Mouse (Mus musculus) kidney, embryonic 15.5 days (tissue): Measurements from ENCODE around the gene Myo1a. TPM values are rescaled to one million over a fixed set of nuclear protein-coding genes. Genes with fewer than 3 reads are reported as not detected.
A peak's percentile ranks its signal among the peaks of the same experiment; 100 is the strongest.
"Not testable (repeated sequence)": the region's sequence is repeated elsewhere in the genome, so short reads cannot be mapped to it uniquely, and the experiment has no call there.

Experiments
- ATAC-seq: fragments of 200-750 bp; cut with Nextera tagmentation; replicated peaks from 2 replicates; pipeline ENCODE4 v1.8.0; 2017; ENCODE audit warnings: moderate TSS enrichment; ENCODE audit not compliant: low FRiP score
- H3K27ac ChIP-seq: fragments of 300-500 bp; sonication (generic); 2 replicates; pipeline ENCODE4 v1.5.1; 2015; ENCODE audit warnings: mild to moderate bottlenecking, inconsistent platforms
- H3K27me3 ChIP-seq: fragments of 300-500 bp; sonication (generic); 2 replicates; pipeline ENCODE4 v1.6.1; 2015; ENCODE audit warnings: inconsistent platforms
- H3K36me3 ChIP-seq: fragments of 300-500 bp; sonication (generic); 2 replicates; pipeline ENCODE4 v1.6.1; 2015; ENCODE audit warnings: inconsistent platforms
- H3K4me1 ChIP-seq: fragments of 300-500 bp; sonication (generic); 2 replicates; pipeline ENCODE4 v1.6.1; 2015; ENCODE audit warnings: inconsistent platforms
- H3K4me2 ChIP-seq: fragments of 300-500 bp; sonication (generic); 2 replicates; pipeline ENCODE4 v1.6.1; 2015; ENCODE audit warnings: moderate library complexity, mild to moderate bottlenecking, inconsistent platforms
- H3K4me3 ChIP-seq: fragments of 300-500 bp; sonication (generic); replicated peaks from 2 replicates; pipeline ENCODE4 v1.5.1; 2015; ENCODE audit warnings: mild to moderate bottlenecking, inconsistent platforms
- H3K9ac ChIP-seq: fragments of 300-500 bp; sonication (generic); 2 replicates; pipeline ENCODE4 v1.6.1; 2015; ENCODE audit warnings: mild to moderate bottlenecking, inconsistent platforms
- H3K9me3 ChIP-seq: fragments of 300-500 bp; sonication (generic); replicated peaks from 2 replicates; pipeline ENCODE4 v1.6.1; 2016; ENCODE audit warnings: inconsistent platforms
- WGBS: fragments of 180-500 bp; shearing (Covaris S2); methylation state at CpG from one replicate; pipeline ENCODE4 v1.1.7; 2015; ENCODE audit warnings: mixed read lengths; 5-methylcytosine and 5-hydroxymethylcytosine counted together
- polyA plus RNA-seq: library from polyadenylated mRNA; unstranded; fragments of >200 nt; fragmentation: Nextera tagmentation; extraction: Ambion mirVana; gene quantifications from 2 replicates; pipeline ENCODE4 v1.2.1, GENCODE M21; 2015

Gene Myo1a
- polyA plus RNA-seq, result 0.65 and 0.81 TPM in 2 replicates

DNA sequence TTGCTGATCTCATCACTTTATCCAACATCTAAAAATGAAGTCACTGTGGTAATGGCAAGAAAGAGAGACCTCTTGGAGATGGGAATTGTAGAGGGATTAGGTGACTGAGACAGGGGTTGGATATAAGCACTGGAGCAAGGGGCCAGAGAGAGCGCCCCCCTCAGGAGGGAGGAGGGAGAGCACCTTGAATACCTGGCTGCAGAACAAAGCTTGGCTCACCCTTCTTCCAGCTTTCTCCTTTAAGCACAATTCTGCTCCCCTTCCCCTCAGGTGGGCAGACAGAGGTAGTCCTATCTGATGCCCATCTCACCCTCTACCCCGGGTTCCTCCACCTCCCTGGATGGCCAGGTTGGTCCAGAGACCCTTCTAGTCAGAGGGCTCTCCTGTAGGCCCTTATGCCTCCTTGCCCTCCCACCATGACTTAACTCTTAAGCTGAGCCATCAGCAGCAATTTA is at the start of gene Myo1a:
Myo1a (plus strand) TSS at position 405 of the 455 bp plus-strand sequence.
- ATAC-seq, result no peak
- Histone ChIP-seq H3K9ac (no peak within 1 kb of the TSS), H3K4me3 (no peak within 1 kb of the TSS)

DNA sequence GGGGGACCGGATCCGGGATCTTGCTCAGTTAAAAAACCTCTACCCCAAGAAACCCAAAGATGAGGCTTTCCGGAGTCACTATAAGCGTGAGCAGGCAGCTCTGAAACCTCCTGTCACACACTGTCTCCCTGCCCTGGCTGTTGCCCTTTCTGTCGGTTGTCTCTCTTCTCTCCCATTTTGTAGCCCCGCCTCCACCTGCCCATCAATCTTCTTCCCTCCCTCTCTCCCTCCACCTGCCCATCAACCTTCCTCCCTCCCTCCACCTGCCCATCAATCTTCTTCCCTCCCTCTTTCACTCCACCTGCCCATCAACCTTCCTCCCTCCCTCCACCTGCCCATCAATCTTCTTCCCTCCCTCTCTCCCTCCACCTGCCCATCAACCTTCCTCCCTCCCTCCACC is 47.4 kb upstream of the Myo1a start:
- not testable (repeated sequence) for H3K4me2 ChIP-seq, H3K9ac ChIP-seq, ATAC-seq, H3K4me3 ChIP-seq, H3K9me3 ChIP-seq, H3K27ac ChIP-seq, H3K27me3 ChIP-seq
- H3K36me3 ChIP-seq, result peaks cover 60% of the 10 kb centered on the region
- 55% methylated on average over 6 of the region's 6 CpGs for WGBS
- H3K4me1 ChIP-seq, result peaks cover 54% of the 10 kb centered on the region

More for the DNA sequence above, at the start of gene Myo1a:
- Histone ChIP-seq H3K27ac (no peak within 1 kb of the TSS), H3K36me3 (peaks cover under 1% of the 10 kb centered on the region; the same call in 1 of the 2 replicates), H3K4me1 (peaks cover 4% of the 10 kb centered on the region; the same call in 1 of the 2 replicates), H3K4me2 (no peak within 1 kb of the TSS), H3K9me3 (no peaks in the 10 kb centered on the region), H3K27me3 (no peaks in the 10 kb centered on the region)
- whole genome bisulfite sequencing, result 72% methylated on average over 2 of the region's 2 CpGs

DNA sequence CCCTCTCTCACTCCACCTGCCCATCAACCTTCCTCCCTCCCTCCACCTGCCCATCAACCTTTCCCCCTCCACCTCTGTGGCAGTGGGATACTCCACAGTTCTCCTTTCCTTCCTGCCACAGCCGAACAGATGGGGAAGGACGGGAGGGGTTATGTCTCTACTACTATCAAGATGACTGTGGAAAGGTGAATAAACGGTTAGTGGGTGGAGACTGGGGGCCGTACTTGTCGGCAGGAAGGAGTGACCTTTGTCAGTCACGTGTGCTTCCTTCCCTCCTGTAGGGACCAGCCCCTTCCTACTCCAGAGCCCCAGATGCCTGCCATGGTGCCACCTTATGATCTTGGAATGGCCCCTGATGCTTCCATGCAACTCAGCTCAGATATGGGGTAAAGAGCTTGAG is 46.9 kb upstream of the Myo1a start:
- H3K27ac ChIP-seq, result peak overlapping the region; percentile 56
- peaks cover 54% of the 10 kb centered on the region for H3K4me1 ChIP-seq
- ATAC-seq, result no peak
- H3K27me3 ChIP-seq, result no peaks in the 10 kb centered on the region
- peak overlapping the region; percentile 44; the same call in 1 of the 2 replicates for H3K4me2 ChIP-seq
- no peak overlapping the region for H3K9ac ChIP-seq
- H3K36me3 ChIP-seq, result peaks cover 60% of the 10 kb centered on the region
- no peaks in the 10 kb centered on the region for H3K9me3 ChIP-seq
- 10% methylated on average over 6 of the region's 6 CpGs for WGBS
- H3K4me3 ChIP-seq, result 0 out of 2 replicates have a peak overlapping the region, but pooled peaks have one; percentile 15

DNA sequence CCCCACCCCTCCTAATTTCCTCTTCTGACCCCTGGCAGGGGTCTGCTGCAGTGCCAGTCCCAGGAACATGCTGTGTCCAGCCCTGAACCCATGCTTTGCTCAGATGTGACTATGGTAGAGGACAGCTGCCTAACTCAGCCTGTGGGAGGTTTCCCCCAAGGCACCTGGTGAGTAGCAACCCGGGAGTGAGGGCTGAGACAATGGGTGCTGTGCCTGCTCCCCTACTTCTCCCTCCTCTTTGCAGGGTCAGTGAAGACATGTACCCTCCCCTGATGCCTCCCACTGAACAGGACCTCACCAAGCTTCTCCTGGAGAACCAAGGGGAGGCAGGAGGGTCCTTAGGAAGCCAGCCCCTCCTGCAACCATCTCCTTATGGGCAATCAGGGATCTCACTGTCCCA is 45.4 kb upstream of the Myo1a start:
- H3K27ac ChIP-seq, result no peak overlapping the region
- 21% methylated on average over 1 of the region's 1 CpGs for WGBS
- H3K27me3 ChIP-seq, result no peaks in the 10 kb centered on the region
- no peak overlapping the region for H3K4me3 ChIP-seq
- H3K9me3 ChIP-seq, result no peaks in the 10 kb centered on the region
- H3K9ac ChIP-seq, result no peak overlapping the region
- H3K4me2 ChIP-seq, result no peak overlapping the region
- ATAC-seq, result no peak
- H3K4me1 ChIP-seq, result peaks cover 63% of the 10 kb centered on the region
- peaks cover 63% of the 10 kb centered on the region for H3K36me3 ChIP-seq

DNA sequence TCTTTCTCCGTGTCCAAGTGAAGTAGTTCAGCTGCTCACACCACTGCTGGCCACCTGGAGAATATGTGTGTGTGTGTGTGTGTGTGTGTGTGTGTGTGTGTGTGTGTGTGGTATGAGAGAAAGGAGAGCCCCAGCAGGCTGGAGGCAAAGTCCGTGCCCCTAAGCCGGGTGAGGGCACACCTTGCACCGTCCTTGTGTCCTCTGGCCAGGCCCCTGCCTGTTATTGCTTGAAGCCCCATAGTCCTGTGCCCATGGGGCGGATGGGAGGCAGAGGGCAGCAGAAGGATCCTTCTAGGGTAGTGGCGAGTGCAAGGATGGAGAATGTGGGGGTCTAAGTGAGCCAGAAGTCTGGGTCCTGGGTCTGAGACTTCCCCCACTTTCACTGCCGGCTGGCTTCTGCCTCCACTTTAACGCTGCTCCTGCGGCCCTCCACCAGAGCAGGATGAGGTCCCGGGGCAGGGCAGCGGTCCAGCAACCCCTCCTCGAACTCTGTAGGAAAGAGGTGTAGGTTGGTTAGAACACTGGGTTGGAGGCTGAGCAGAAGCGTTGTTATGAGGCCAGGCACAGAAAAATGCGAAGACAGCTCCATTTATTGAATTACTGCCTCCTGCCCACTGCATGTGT is 43.6 kb upstream of the Myo1a start:
- peak overlapping the region; percentile 24 for H3K4me3 ChIP-seq
- H3K4me1 ChIP-seq, result peaks cover 78% of the 10 kb centered on the region
- H3K9me3 ChIP-seq, result no peaks in the 10 kb centered on the region
- WGBS, result 10% methylated on average over 14 of the region's 14 CpGs
- H3K36me3 ChIP-seq, result peaks cover 50% of the 10 kb centered on the region
- peak overlapping the region; percentile 14 for H3K9ac ChIP-seq
- H3K27me3 ChIP-seq, result no peaks in the 10 kb centered on the region
- peak overlapping the region; percentile 89 for H3K27ac ChIP-seq
- ATAC-seq, result no peak
- peak overlapping the region; percentile 80 for H3K4me2 ChIP-seq

DNA sequence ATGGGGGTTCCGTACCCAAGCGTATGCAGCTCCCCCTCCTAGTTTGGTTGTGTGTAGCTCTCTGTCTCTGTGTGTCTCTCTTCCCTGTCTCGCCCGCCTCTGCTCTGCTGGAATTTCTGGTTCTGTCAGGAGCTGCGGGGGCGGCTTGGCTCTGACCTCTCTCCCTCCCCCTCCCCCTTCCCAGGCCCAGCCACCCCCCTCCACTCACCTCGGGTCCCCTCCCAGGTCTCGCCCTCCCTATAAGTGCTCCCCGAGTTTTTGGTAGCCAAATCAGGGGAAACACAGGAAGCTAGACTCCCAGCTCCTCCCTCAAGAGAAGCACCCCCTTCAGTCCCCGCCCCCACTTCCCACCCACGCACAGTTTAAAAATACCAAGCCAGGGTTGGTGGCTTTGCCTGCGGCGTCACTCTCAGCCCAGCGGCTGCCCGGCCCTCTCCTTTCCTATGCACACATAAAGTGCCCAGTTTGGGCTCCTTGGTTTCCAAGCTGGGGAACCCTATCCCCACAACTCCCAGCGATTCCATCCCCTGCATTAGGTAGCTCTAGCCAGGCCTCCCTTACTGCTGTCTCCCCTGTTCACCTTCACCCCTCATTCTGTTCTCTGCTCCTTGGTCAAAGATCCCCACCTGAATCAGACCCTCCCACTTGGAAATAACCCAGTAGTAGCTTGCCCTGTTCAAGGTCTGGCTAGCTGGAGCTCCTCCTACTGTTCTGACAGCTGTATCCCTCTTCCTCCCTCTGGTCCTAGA is 42.9 kb upstream of the Myo1a start:
- WGBS, result 3% methylated on average over 16 of the region's 16 CpGs
- no peaks in the 10 kb centered on the region for H3K9me3 ChIP-seq
- H3K36me3 ChIP-seq, result peaks cover 50% of the 10 kb centered on the region
- H3K4me3 ChIP-seq, result peak overlapping the region; percentile 24
- ATAC-seq, result peak; percentile 28; the same call in 1 of the 2 replicates
- H3K27me3 ChIP-seq, result no peaks in the 10 kb centered on the region
- H3K9ac ChIP-seq, result peak overlapping the region; percentile 14
- H3K27ac ChIP-seq, result peak overlapping the region; percentile 89
- H3K4me2 ChIP-seq, result peak overlapping the region; percentile 80
- H3K4me1 ChIP-seq, result peaks cover 82% of the 10 kb centered on the region

DNA sequence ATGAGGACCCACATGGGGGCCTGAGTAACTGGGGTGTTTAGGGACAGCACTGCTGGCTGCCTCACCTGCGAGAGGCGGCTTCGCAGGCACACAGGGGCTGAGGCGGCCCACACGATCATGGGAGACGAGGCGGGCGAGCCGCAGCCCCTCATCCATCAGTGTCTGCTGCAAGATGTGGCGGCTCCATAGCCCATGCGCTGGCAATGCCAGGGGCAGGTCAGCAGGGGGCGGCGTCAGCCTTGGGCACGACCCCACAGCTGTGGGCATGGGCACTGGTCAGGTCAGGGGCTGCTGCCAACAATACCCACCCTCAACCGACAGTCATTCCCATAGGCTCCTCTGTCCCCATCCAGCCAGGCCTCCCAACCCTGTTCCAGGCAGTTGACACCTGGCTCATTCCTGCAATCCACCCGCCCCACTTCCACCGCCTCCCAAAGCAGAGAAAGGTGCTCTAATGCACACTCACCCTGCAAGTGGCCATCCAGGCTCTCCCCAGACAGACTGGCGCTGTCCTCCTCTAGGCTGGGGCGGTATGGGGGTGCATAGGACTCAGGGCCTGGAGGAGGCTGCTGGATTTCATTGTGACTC is 42.2 kb upstream of the Myo1a start:
- no peaks in the 10 kb centered on the region for H3K9me3 ChIP-seq
- H3K27ac ChIP-seq, result peak overlapping the region; percentile 89
- WGBS, result 21% methylated on average over 19 of the region's 19 CpGs
- H3K36me3 ChIP-seq, result peaks cover 50% of the 10 kb centered on the region
- H3K9ac ChIP-seq, result no peak overlapping the region; the same call in 1 of the 2 replicates
- no peak for ATAC-seq
- peak overlapping the region; percentile 80 for H3K4me2 ChIP-seq
- peaks cover 89% of the 10 kb centered on the region for H3K4me1 ChIP-seq
- H3K27me3 ChIP-seq, result no peaks in the 10 kb centered on the region
- peak overlapping the region; percentile 24 for H3K4me3 ChIP-seq

DNA sequence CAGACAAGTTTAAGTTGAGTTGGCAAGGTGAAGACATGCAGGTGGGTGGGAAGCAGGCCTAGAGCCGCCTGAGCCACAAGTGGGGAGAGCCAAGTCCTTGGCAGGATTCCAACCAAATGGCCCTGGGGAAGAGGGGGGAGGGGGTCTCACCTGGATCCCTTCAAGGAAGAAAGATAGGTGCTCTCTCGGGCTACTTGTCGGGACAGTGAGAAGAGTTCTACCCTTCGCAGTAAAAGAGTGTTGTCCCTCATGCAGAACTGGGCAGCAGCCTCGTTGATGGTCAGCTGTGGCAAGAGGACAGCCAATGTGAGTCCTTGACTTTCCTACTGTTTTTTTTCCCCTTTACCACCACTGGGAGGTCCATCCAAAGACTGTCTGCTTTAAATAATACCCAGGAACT is 41.4 kb upstream of the Myo1a start:
- Histone ChIP-seq H3K4me1 (peaks cover 90% of the 10 kb centered on the region), H3K27ac (peak overlapping the region; percentile 89), H3K4me3 (peak overlapping the region; percentile 84), H3K9ac (no peak overlapping the region), H3K27me3 (no peaks in the 10 kb centered on the region), H3K9me3 (no peaks in the 10 kb centered on the region), H3K4me2 (peak overlapping the region; percentile 80), H3K36me3 (peaks cover 50% of the 10 kb centered on the region)
- ATAC-seq, result no peak
- 25% methylated on average over 5 of the region's 5 CpGs for WGBS

DNA sequence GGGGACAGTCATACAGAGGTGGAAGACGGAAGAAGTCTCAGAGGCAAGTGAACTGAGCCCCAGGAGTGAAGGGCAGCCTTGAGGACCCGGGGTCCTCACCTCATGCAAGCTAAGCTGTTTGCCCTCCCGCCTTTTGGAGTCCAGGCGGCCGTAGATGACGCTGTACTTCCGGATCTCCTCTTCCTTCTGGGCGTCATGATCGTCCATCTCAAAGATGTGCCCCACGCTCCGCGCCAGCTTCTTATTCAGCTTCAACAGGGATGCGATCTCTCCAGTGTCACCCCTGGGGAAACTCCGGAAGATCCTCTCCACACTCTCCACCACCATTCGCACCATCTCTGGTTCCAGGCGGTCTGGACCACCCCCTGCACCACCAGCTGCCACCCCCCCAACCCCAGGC is 40.8 kb upstream of the Myo1a start:
- Histone ChIP-seq H3K9me3 (no peaks in the 10 kb centered on the region), H3K9ac (peak overlapping the region; percentile 8; the same call in 1 of the 2 replicates), H3K4me3 (peak overlapping the region; percentile 84), H3K27ac (peak overlapping the region; percentile 89; the same call in 1 of the 2 replicates), H3K36me3 (peaks cover 50% of the 10 kb centered on the region), H3K4me1 (peaks cover 93% of the 10 kb centered on the region), H3K27me3 (no peaks in the 10 kb centered on the region), H3K4me2 (peak overlapping the region; percentile 80)
- 40% methylated on average over 16 of the region's 16 CpGs for WGBS
- ATAC-seq, result no peak

DNA sequence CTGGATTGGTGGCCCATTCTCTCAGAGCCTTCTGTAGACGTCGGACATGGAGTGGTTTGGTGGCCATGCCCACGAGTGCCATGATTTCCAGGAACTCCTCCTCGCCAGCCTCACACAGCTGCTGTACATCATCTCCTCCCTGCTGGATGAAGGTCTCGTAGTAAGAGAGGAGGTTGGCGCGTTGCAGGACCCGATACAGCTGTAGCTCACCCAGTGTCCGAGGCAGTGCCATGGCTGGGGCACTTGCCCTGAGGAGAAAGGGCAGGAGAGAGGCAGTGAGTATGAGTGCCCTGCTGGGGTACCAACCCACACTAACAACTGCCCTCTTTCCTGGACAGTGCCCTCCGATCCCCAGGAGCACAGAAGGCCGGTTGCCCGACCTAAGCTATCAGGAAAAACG is 40.1 kb upstream of the Myo1a start:
- Histone ChIP-seq H3K4me1 (peaks cover 91% of the 10 kb centered on the region), H3K36me3 (peaks cover 42% of the 10 kb centered on the region), H3K27me3 (no peaks in the 10 kb centered on the region), H3K4me2 (peak overlapping the region; percentile 80), H3K9ac (peak overlapping the region; percentile 84), H3K9me3 (no peaks in the 10 kb centered on the region), H3K4me3 (peak overlapping the region; percentile 84), H3K27ac (peak overlapping the region; percentile 99)
- no peak for ATAC-seq
- whole genome bisulfite sequencing, result 30% methylated on average over 13 of the region's 13 CpGs

DNA sequence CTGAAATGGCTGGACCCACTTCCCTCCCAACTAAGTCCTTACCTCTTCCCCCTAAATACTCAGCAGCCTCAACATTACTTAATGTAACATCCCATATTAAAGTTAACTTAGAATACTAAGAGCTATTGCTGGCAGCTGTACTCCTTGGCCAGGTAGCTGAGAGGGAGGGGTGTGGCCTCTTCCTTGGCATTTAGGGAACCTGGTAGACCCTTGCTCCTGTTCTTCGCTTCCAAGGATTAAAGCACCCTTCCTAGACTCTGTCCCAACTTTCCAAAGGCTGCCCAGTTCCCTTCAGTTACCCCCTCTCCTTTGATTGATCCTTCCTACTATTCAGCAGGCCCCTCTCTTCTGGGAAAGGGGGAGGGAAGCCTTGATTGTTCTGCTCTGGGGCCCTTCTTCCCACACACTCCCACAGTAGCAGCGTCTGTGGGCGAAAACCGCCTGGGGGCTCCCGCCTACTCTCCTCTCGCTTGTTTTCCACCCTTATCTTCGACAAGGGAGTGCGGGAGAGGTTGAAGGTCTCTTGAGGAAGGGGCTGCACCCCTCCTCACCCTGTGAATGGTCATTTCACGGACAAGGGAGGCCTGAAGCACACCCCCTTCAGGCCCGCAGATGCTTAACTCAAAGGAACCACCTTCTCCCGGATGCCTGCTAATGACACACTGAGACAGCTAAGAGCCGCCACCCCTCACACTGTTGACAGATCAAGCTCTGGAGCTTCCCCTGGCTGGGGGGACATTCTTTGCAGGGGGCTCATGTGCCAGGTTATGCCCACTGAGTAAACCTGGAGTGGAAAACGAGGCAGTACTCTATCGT is 39.4 kb upstream of the Myo1a start:
- Histone ChIP-seq H3K27me3 (no peaks in the 10 kb centered on the region), H3K4me3 (peak overlapping the region; percentile 84), H3K9ac (peak overlapping the region; percentile 84), H3K36me3 (peaks cover 36% of the 10 kb centered on the region), H3K9me3 (no peaks in the 10 kb centered on the region), H3K27ac (peak overlapping the region; percentile 99), H3K4me1 (peaks cover 86% of the 10 kb centered on the region), H3K4me2 (peak overlapping the region; percentile 80)
- 4% methylated on average over 14 of the region's 14 CpGs for whole genome bisulfite sequencing
- no peak for ATAC-seq
